Mouse (Mus musculus): ENCODE measurements around the gene Slc43a2.

- TF ChIP-seq POLR2A (IDR thresholded peaks at IDR 0.05; ENCODE audit: insufficient read length, low read depth) (no peak), USF1 (IDR thresholded peaks at IDR 0.05; ENCODE audit: low read depth) (no peak), MAX (IDR thresholded peaks at IDR 0.05; ENCODE audit: low read depth) (no peak), TCF12 (IDR thresholded peaks at IDR 0.05; ENCODE audit: insufficient read depth, poor library complexity, severe bottlenecking) (no peak), SRF (IDR thresholded peaks at IDR 0.05; ENCODE audit: control insufficient read depth, insufficient read length, low read depth) (no peak), TCF3 (IDR thresholded peaks at IDR 0.05; ENCODE audit: insufficient read length, low read depth) (no peak), POLR2AphosphoS2 (IDR thresholded peaks at IDR 0.05; ENCODE audit: insufficient read length, low read depth) (no peak), CEBPB (IDR thresholded peaks at IDR 0.05; ENCODE audit: insufficient read depth, poor library complexity, severe bottlenecking) (no peak), MYOG (IDR thresholded peaks at IDR 0.05; ENCODE audit: control insufficient read depth in 1 of 3, insufficient read depth in 1 of 3, insufficient read length in 2 of 3, low read depth in 2 of 3) (peak in 1 of 3 experiments; percentile 54), MYOD1 (IDR thresholded peaks at IDR 0.05; ENCODE audit: control insufficient read depth in 1 of 3, insufficient read length in 2 of 3, low read depth in 2 of 3) (peak; percentile 5 to 51 (median 43)), E2F4 (IDR thresholded peaks at IDR 0.05; ENCODE audit: insufficient read depth) (no peak), REST (IDR thresholded peaks at IDR 0.05; ENCODE audit: insufficient read depth, insufficient read length) (no peak)
Measured at GRCm38 (mm10) chr11:75622588-75623329, 91.3 kb downstream of the Slc43a2 start.
